Mouse (Mus musculus) MEL (cell line): ENCODE measurements around the gene Mybpc2. TPM values are rescaled to one million over a fixed set of nuclear protein-coding genes. Genes with fewer than 3 reads are reported as not detected.
A peak's percentile ranks its signal among the peaks of the same experiment; 100 is the strongest.

Source experiments
- DNase-seq: peaks from one replicate; pipeline ENCODE4 v3.0.0; 2011; ENCODE audit warnings: low read depth, low spot score
- H3K27ac ChIP-seq: 2 replicates; pipeline ENCODE4 v1.5.1; 2012; ENCODE audit warnings: low read depth, mild to moderate bottlenecking, control low read depth, low read length, moderate library complexity; ENCODE audit not compliant: control insufficient read depth
- H3K27me3 ChIP-seq, 2 experiments: fragments of 150-350 bp in 1 of 2; sonication (generic) in 1 of 2; 2 replicates each; pipeline ENCODE4 v1.6.1; 2012; ENCODE audit warnings: low read length in 2 of 2, mild to moderate bottlenecking in 2 of 2, improper control_type of control experiment in 1 of 2, moderate library complexity in 1 of 2; ENCODE audit not compliant: insufficient read depth in 2 of 2, control insufficient read depth in 1 of 2
- H3K36me3 ChIP-seq, 2 experiments: 2 replicates each; pipeline ENCODE4 v1.6.1; 2012 to 2014; ENCODE audit warnings: low read length in 2 of 2, improper control_type of control experiment in 1 of 2, inconsistent platforms in 1 of 2, mild to moderate bottlenecking in 1 of 2; ENCODE audit not compliant: insufficient read depth in 2 of 2, control insufficient read depth in 1 of 2
- H3K4me1 ChIP-seq, 2 experiments: fragments of 150-350 bp in 1 of 2; sonication (generic) in 1 of 2; 2 replicates each; pipeline ENCODE4 v1.6.1; 2012; ENCODE audit warnings: low read length in 2 of 2, improper control_type of control experiment in 1 of 2, mild to moderate bottlenecking in 1 of 2; ENCODE audit not compliant: insufficient read depth in 2 of 2, control insufficient read depth in 1 of 2
- H3K4me3 ChIP-seq, 2 experiments: fragments of 150-350 bp in 1 of 2; sonication (generic) in 1 of 2; 2 replicates each; pipeline ENCODE4 v1.5.1; 2012; ENCODE audit warnings: low read depth in 2 of 2, low read length in 2 of 2, mild to moderate bottlenecking in 2 of 2, moderate library complexity in 2 of 2, control low read depth in 1 of 2, improper control_type of control experiment in 1 of 2; ENCODE audit not compliant: control insufficient read depth in 1 of 2, insufficient read depth in 1 of 2
- H3K79me2 ChIP-seq: 2 replicates; pipeline ENCODE4 v1.6.1; 2012; ENCODE audit warnings: mild to moderate bottlenecking, low read length, moderate library complexity; ENCODE audit not compliant: control insufficient read depth, poor library complexity, insufficient read depth
- H3K9ac ChIP-seq: 2 replicates; pipeline ENCODE4 v1.6.1; 2012; ENCODE audit warnings: low read depth, mild to moderate bottlenecking, control low read depth, low read length, moderate library complexity; ENCODE audit not compliant: control insufficient read depth, poor library complexity, severe bottlenecking
- H3K9me3 ChIP-seq: fragments of 150-350 bp; sonication (generic); replicated peaks from 2 replicates; pipeline ENCODE4 v1.6.1; 2012; ENCODE audit warnings: mild to moderate bottlenecking, low read length, improper control_type of control experiment, moderate library complexity; ENCODE audit not compliant: insufficient read depth
- CHD1 ChIP-seq: IDR thresholded peaks from 2 replicates; pipeline ENCODE4 v1.6.1; 2012; ENCODE audit warnings: low read depth, mild to moderate bottlenecking, inconsistent platforms, low read length, improper control_type of control experiment
- CHD2 ChIP-seq: IDR thresholded peaks from 2 replicates; pipeline ENCODE4 v1.6.1; 2011; ENCODE audit warnings: low read length, improper control_type of control experiment
- CTCF ChIP-seq, 3 experiments: IDR thresholded peaks in 2 of 3; conservative IDR thresholded peaks in 1 of 3; 2 replicates each; pipeline ENCODE4 v1.5.1; 2011 to 2012; ENCODE audit warnings: low read length in 3 of 3, low read depth in 2 of 3, mild to moderate bottlenecking in 2 of 3, improper control_type of control experiment in 1 of 3, inconsistent platforms in 1 of 3, mixed read lengths in 1 of 3, moderate library complexity in 1 of 3; ENCODE audit not compliant: control insufficient read depth in 1 of 3, insufficient read depth in 1 of 3, poor library complexity in 1 of 3, severe bottlenecking in 1 of 3
- E2F4 ChIP-seq: IDR thresholded peaks from 2 replicates; pipeline ENCODE4 v1.6.1; 2011; ENCODE audit warnings: low read depth, low read length, improper control_type of control experiment, borderline replicate concordance
- ELF1 ChIP-seq: IDR thresholded peaks from 2 replicates; pipeline ENCODE4 v1.6.1; 2014; ENCODE audit warnings: low read depth, mild to moderate bottlenecking, inconsistent platforms, low read length, improper control_type of control experiment, moderate library complexity
- EP300 ChIP-seq, 2 experiments: IDR thresholded peaks; 2 replicates each; pipeline ENCODE4 v1.6.1; 2011; ENCODE audit warnings: improper control_type of control experiment in 2 of 2, low read length in 2 of 2, low read depth in 1 of 2, mild to moderate bottlenecking in 1 of 2
- ETS1 ChIP-seq: IDR thresholded peaks from 2 replicates; pipeline ENCODE4 v1.6.1; 2012; ENCODE audit warnings: low read depth, mild to moderate bottlenecking, inconsistent platforms, low read length, improper control_type of control experiment, moderate library complexity
- GABPA ChIP-seq: IDR thresholded peaks from 2 replicates; pipeline ENCODE4 v1.6.1; 2012; ENCODE audit warnings: low read depth, mild to moderate bottlenecking, inconsistent platforms, low read length, improper control_type of control experiment, moderate library complexity
- GATA1 ChIP-seq: IDR thresholded peaks from 2 replicates; pipeline ENCODE4 v1.6.1; 2011; ENCODE audit warnings: low read depth, low read length, improper control_type of control experiment
- HCFC1 ChIP-seq: IDR thresholded peaks from 2 replicates; pipeline ENCODE4 v1.6.1; 2012; ENCODE audit warnings: low read depth, mild to moderate bottlenecking, inconsistent platforms, low read length, improper control_type of control experiment, moderate library complexity
- JUND ChIP-seq: IDR thresholded peaks from 2 replicates; pipeline ENCODE4 v1.6.1; 2011; ENCODE audit warnings: low read depth, mild to moderate bottlenecking, improper control_type of control experiment, low read length
- KAT2A ChIP-seq: conservative IDR thresholded peaks from 2 replicates; pipeline ENCODE4 v1.6.1; 2012; ENCODE audit warnings: low read depth, low read length, improper control_type of control experiment, inconsistent platforms
- MAFK ChIP-seq: IDR thresholded peaks from 2 replicates; pipeline ENCODE4 v1.6.1; 2011; ENCODE audit warnings: low read depth, mild to moderate bottlenecking, low read length, improper control_type of control experiment, borderline replicate concordance
- MAX ChIP-seq: IDR thresholded peaks from 2 replicates; pipeline ENCODE4 v1.6.1; 2011; ENCODE audit warnings: low read length, improper control_type of control experiment
- MAZ ChIP-seq: IDR thresholded peaks from 2 replicates; pipeline ENCODE4 v1.6.1; 2012; ENCODE audit warnings: low read depth, mild to moderate bottlenecking, inconsistent platforms, low read length, improper control_type of control experiment
- MEF2A ChIP-seq: IDR thresholded peaks from 2 replicates; pipeline ENCODE4 v1.6.1; 2014; ENCODE audit warnings: low read depth, mild to moderate bottlenecking, inconsistent platforms, low read length, improper control_type of control experiment; ENCODE audit not compliant: poor library complexity, insufficient replicate concordance, severe bottlenecking; ENCODE audit errors: extremely low read depth
- MXI1 ChIP-seq: IDR thresholded peaks from 2 replicates; pipeline ENCODE4 v1.6.1; 2011; ENCODE audit warnings: mild to moderate bottlenecking, low read depth, low read length, improper control_type of control experiment
- MYB ChIP-seq: IDR thresholded peaks from 2 replicates; pipeline ENCODE4 v1.6.1; 2011; ENCODE audit warnings: mild to moderate bottlenecking, low read depth, low read length, improper control_type of control experiment
- MYC ChIP-seq: IDR thresholded peaks from 2 replicates; pipeline ENCODE4 v1.6.1; 2011; ENCODE audit warnings: low read depth, mild to moderate bottlenecking, low read length, improper control_type of control experiment, moderate library complexity
- NELFE ChIP-seq: IDR thresholded peaks from 2 replicates; pipeline ENCODE4 v1.6.1; 2011; ENCODE audit warnings: low read depth, low read length, improper control_type of control experiment
- NRF1 ChIP-seq: IDR thresholded peaks from 2 replicates; pipeline ENCODE4 v1.6.1; 2014; ENCODE audit warnings: low read depth, mild to moderate bottlenecking, inconsistent platforms, low read length, improper control_type of control experiment, moderate library complexity; ENCODE audit not compliant: poor library complexity, insufficient read depth, severe bottlenecking
- POLR2A ChIP-seq, 2 experiments: IDR thresholded peaks; 2 replicates each; pipeline ENCODE4 v1.6.1; 2011 to 2012; ENCODE audit warnings: low read length in 2 of 2, mild to moderate bottlenecking in 2 of 2, control low read depth in 1 of 2, improper control_type of control experiment in 1 of 2, low read depth in 1 of 2, moderate library complexity in 1 of 2; ENCODE audit not compliant: control insufficient read depth in 1 of 2, insufficient read depth in 1 of 2, poor library complexity in 1 of 2
- POLR2AphosphoS2 ChIP-seq: IDR thresholded peaks from 2 replicates; pipeline ENCODE4 v1.6.1; 2011; ENCODE audit warnings: low read length, improper control_type of control experiment
- POLR2AphosphoS5 ChIP-seq: IDR thresholded peaks from 2 replicates; pipeline ENCODE4 v1.6.1; 2012; ENCODE audit warnings: low read depth, borderline replicate concordance, mild to moderate bottlenecking, inconsistent platforms, low read length, moderate library complexity, mixed read lengths
- RAD21 ChIP-seq: IDR thresholded peaks from 2 replicates; pipeline ENCODE4 v1.6.1; 2011; ENCODE audit warnings: mild to moderate bottlenecking, low read depth, low read length, improper control_type of control experiment
- RCOR1 ChIP-seq: IDR thresholded peaks from 2 replicates; pipeline ENCODE4 v1.6.1; 2012; ENCODE audit warnings: low read depth, mild to moderate bottlenecking, inconsistent platforms, low read length, improper control_type of control experiment
- SIN3A ChIP-seq: IDR thresholded peaks from 2 replicates; pipeline ENCODE4 v1.6.1; 2012; ENCODE audit warnings: low read length, improper control_type of control experiment, inconsistent platforms
- SMC3 ChIP-seq: IDR thresholded peaks from 2 replicates; pipeline ENCODE4 v1.6.1; 2011; ENCODE audit warnings: low read depth, low read length, improper control_type of control experiment
- TBP ChIP-seq: IDR thresholded peaks from 2 replicates; pipeline ENCODE4 v1.8.0; 2011; ENCODE audit warnings: low read depth, low read length, improper control_type of control experiment
- TCF12 ChIP-seq: IDR thresholded peaks from 2 replicates; pipeline ENCODE4 v1.6.1; 2014; ENCODE audit warnings: low read depth, mild to moderate bottlenecking, inconsistent platforms, low read length, improper control_type of control experiment, moderate library complexity
- UBTF ChIP-seq: IDR thresholded peaks from 2 replicates; pipeline ENCODE4 v1.6.1; 2012; ENCODE audit warnings: low read depth, mild to moderate bottlenecking, inconsistent platforms, low read length, improper control_type of control experiment, moderate library complexity, borderline replicate concordance; ENCODE audit not compliant: insufficient read depth
- USF1 ChIP-seq: IDR thresholded peaks from 2 replicates; pipeline ENCODE4 v1.6.1; 2014; ENCODE audit warnings: low read depth, mild to moderate bottlenecking, inconsistent platforms, low read length, improper control_type of control experiment, moderate library complexity
- USF2 ChIP-seq, 2 experiments: IDR thresholded peaks; 2 replicates each; pipeline ENCODE4 v1.6.1; 2011 to 2012; ENCODE audit warnings: improper control_type of control experiment in 2 of 2, low read length in 2 of 2, borderline replicate concordance in 1 of 2, inconsistent platforms in 1 of 2, low read depth in 1 of 2, mild to moderate bottlenecking in 1 of 2; ENCODE audit not compliant: insufficient read depth in 1 of 2
- ZC3H11A ChIP-seq: IDR thresholded peaks from 2 replicates; pipeline ENCODE4 v1.6.1; 2012; ENCODE audit warnings: low read depth, mild to moderate bottlenecking, inconsistent platforms, low read length, improper control_type of control experiment
- ZKSCAN1 ChIP-seq: IDR thresholded peaks from 2 replicates; pipeline ENCODE4 v1.6.1; 2012; ENCODE audit warnings: low read depth, mild to moderate bottlenecking, inconsistent platforms, low read length, improper control_type of control experiment, moderate library complexity
- ZMIZ1 ChIP-seq: IDR thresholded peaks from 2 replicates; pipeline ENCODE4 v1.6.1; 2012; ENCODE audit warnings: low read depth, mild to moderate bottlenecking, inconsistent platforms, low read length, improper control_type of control experiment, moderate library complexity
- ZNF384 ChIP-seq: IDR thresholded peaks from 2 replicates; pipeline ENCODE4 v1.6.1; 2012; ENCODE audit warnings: low read depth, mild to moderate bottlenecking, inconsistent platforms, low read length, improper control_type of control experiment
- polyA plus RNA-seq, 2 experiments: library from polyadenylated mRNA; stranded (reverse) in 1 of 2; unstranded in 1 of 2; fragments of >175 nt in 1 of 2; fragments of >200 nt in 1 of 2; gene quantifications; 2 replicates each; pipeline versions ENCODE4 v1.2.1 to v1.2.4; 2012; ENCODE audit warnings: low replicate concordance in 2 of 2, low read depth in 1 of 2; ENCODE audit not compliant: insufficient read length in 2 of 2, insufficient read depth in 1 of 2, missing spikeins in 1 of 2
- total RNA-seq: library from RNA; depleted of rRNA; stranded (reverse); fragments of 300-350 nt; gene quantifications from 2 replicates; pipeline ENCODE4 v1.2.3, GENCODE M21; 2012

Gene Mybpc2
- total and polyA plus RNA-seq, 3 experiments: not detected

GRCm38 (mm10) chr7:44553826-44554225 lies 29.4 kb upstream of the Mybpc2 start, which contains the start of gene Nr1h2:
TSS of gene Nr1h2 (minus strand) at chr7:44553951.
- Histone ChIP-seq H3K4me1 (peaks cover 0 to 15% of the 10 kb centered on the region in 2 experiments; a peak in 3 of 4 replicates), H3K9me3 (no peaks in the 10 kb centered on the region), H3K79me2 (peaks cover 7% of the 10 kb centered on the region), H3K9ac (peak within 1 kb of the TSS; percentile 86), H3K27ac (peak within 1 kb of the TSS; percentile 89), H3K4me3 (peak within 1 kb of the TSS; percentile 77 to 93), H3K27me3 (no peaks in the 10 kb centered on the region), H3K36me3 (peaks cover 0 to 4% of the 10 kb centered on the region in 2 experiments; a peak in 1 of 4 replicates)
- DNase-seq: peak; percentile 97
- TF ChIP-seq ETS1 (peak; percentile 59; the same call in 1 of the 2 replicates), MEF2A (no peak), GABPA (no peak), TBP (peak; percentile 82), GATA1 (no peak), NELFE (peak; percentile 63), NRF1 (no peak), EP300 (IDR thresholded peaks at IDR 0.05; ENCODE audit: low read depth in 1 of 2, low read length in 2 of 2) (0 out of 4 replicates have a peak, but pooled peaks of 1 of the 2 experiments have one; percentile 1), RAD21 (no peak), POLR2A (IDR thresholded peaks at IDR 0.05; ENCODE audit: control insufficient read depth in 1 of 2, insufficient read depth in 1 of 2, low read depth in 1 of 2, low read length in 2 of 2, poor library complexity in 1 of 2) (peak in 1 of 2 experiments; percentile 79; a peak in 3 of 4 replicates), UBTF (no peak), CHD2 (no peak), MAX (no peak), CTCF (IDR thresholded peaks at IDR 0.05 in 2 of 3, conservative IDR thresholded peaks at IDR 0.05 in 1 of 3; ENCODE audit: control insufficient read depth in 1 of 3, insufficient read depth in 1 of 3, low read depth in 2 of 3, low read length in 3 of 3, poor library complexity in 1 of 3, severe bottlenecking in 1 of 3) (no peak), E2F4 (no peak), HCFC1 (peak; percentile 92), USF1 (no peak), ZMIZ1 (no peak), MYC (0 out of 2 replicates have a peak, but pooled peaks have one; percentile 40), POLR2AphosphoS2 (no peak), SMC3 (no peak), MYB (no peak), MAFK (no peak), MAZ (no peak), POLR2AphosphoS5 (no peak), JUND (no peak), ZC3H11A (no peak), RCOR1 (no peak), ELF1 (peak; percentile 97), CHD1 (no peak), KAT2A (no peak; the same call in 1 of the 2 replicates), ZKSCAN1 (no peak), USF2 (IDR thresholded peaks at IDR 0.05; ENCODE audit: borderline replicate concordance in 1 of 2, insufficient read depth in 1 of 2, low read depth in 1 of 2, low read length in 2 of 2) (no peak), ZNF384 (peak; percentile 49; the same call in 1 of the 2 replicates), TCF12 (no peak), SIN3A (peak; percentile 90; the same call in 1 of the 2 replicates), MXI1 (no peak; the same call in 1 of the 2 replicates)
